9 mouse cellular contexts compared by ENCODE assay signal in the genomic region with DNA sequence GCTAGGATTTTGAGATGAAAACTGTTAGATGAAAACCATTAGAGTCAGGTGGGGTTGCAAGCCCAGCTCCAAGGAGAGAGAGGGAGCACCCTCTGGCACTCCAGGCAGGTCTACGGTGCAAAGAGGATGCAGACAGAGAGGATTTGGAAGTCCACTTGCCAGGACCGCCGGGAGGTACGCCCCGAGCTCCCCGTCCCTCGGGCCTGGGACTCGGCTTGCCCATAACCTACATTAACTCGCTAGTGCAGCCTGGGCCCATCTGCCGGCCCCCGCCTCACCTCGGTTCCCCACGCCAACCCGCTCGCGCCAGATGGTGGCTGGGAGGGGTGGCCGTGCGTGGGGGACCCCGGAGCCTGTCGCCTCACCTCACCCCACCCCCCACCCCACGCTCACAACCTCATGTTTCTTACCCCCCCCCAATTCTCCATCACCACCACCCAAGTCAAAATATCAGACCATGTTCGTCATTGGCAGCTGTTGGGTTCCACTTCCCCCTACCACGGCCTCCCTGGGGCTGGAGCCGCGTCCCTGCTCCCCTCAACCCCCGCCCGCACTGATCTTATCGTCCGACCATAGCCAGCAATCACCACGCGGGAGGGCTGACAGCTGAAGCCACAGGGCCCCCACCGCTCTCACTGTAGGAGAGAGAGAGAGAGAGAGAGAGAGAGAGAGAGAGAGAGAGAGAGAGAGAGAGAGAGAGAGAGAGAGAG. TPM values are rescaled to one million over a fixed set of nuclear protein-coding genes. Genes with fewer than 3 reads are reported as not detected.
DNase-seq lines count a peak whose midpoint lies in the region; ATAC-seq and TF ChIP-seq lines count a peak whose summit lies in the region.
"Had no signal": no experiment of that assay in that cellular context is flagged by ENCODE, and none has a peak within 500 bp of the region (broad histone marks: within the 10 kb centered on the region; RNA-seq: fewer than 3 reads in every experiment).

No protein-coding gene starts in this region.

- H3K4me1 ChIP-seq in lung, postnatal 0 days (ENCODE audit: insufficient read depth, low read depth, low read length) = peaks cover 30% of the 10 kb centered on the region; the same call in 1 of the 2 replicates
- H3K4me1 ChIP-seq in heart, embryonic 15.5 days (replicated peaks) = peaks cover 51% of the 10 kb centered on the region
- H3K4me1 ChIP-seq in liver, embryonic 13.5 days (replicated peaks) = peaks cover 80% of the 10 kb centered on the region
- peaks cover 61% of the 10 kb centered on the region for H3K4me1 ChIP-seq in stomach, embryonic 15.5 days

- DNase-seq in lung, postnatal 0 days (ENCODE audit: low spot score) = no peak
- DNase-seq in lung, postnatal 10 days = no peak
- no peak for DNase-seq in liver, embryonic 13.5 days
- no peak for DNase-seq in layer of hippocampus, adult 9-11 months
- DNase-seq in layer of hippocampus, postnatal 14 days (ENCODE audit: low spot score in 2 of 2) = no peak
- no peak for DNase-seq in T-cell, adult 2 months (ENCODE audit: low spot score)

- H3K27me3 ChIP-seq in lung, postnatal 0 days (replicated peaks; ENCODE audit: insufficient read depth, low read length) = peaks cover 8% of the 10 kb centered on the region
- peaks cover 82% of the 10 kb centered on the region for H3K27me3 ChIP-seq in heart, embryonic 15.5 days
- peaks cover 90% of the 10 kb centered on the region for H3K27me3 ChIP-seq in liver, embryonic 13.5 days
- peaks cover 78% of the 10 kb centered on the region for H3K27me3 ChIP-seq in stomach, embryonic 15.5 days (replicated peaks)

- no peak overlapping the region for H3K9ac ChIP-seq in lung, postnatal 0 days (replicated peaks; ENCODE audit: low read depth)
- H3K9ac ChIP-seq in heart, embryonic 15.5 days = no peak overlapping the region
- peak overlapping the region; percentile 17; the same call in 1 of the 2 replicates for H3K9ac ChIP-seq in liver, embryonic 13.5 days
- no peak overlapping the region for H3K9ac ChIP-seq in stomach, embryonic 15.5 days

- WGBS in lung, postnatal 0 days = 29% methylated on average over 29 of the region's 32 CpGs
- WGBS in heart, embryonic 15.5 days = 11% methylated on average over 32 of the region's 32 CpGs
- WGBS in liver, embryonic 13.5 days (ENCODE audit: insufficient replicate concordance) = 10% methylated on average over 32 of the region's 32 CpGs
- WGBS in stomach, embryonic 15.5 days = 12% methylated on average over 32 of the region's 32 CpGs

- H3K9me3 ChIP-seq in lung, postnatal 0 days (ENCODE audit: low read length) = no peaks in the 10 kb centered on the region
- H3K9me3 ChIP-seq in heart, embryonic 15.5 days (replicated peaks) = no peaks in the 10 kb centered on the region
- H3K9me3 ChIP-seq in liver, embryonic 13.5 days (replicated peaks) = no peaks in the 10 kb centered on the region
- no peaks in the 10 kb centered on the region for H3K9me3 ChIP-seq in stomach, embryonic 15.5 days

- peak overlapping the region; percentile 93 for H3K4me2 ChIP-seq in lung, postnatal 0 days (replicated peaks; ENCODE audit: low read depth, low read length)
- H3K4me2 ChIP-seq in heart, embryonic 15.5 days = peak overlapping the region; percentile 89
- H3K4me2 ChIP-seq in liver, embryonic 13.5 days = peak overlapping the region; percentile 62
- peak overlapping the region; percentile 96 for H3K4me2 ChIP-seq in stomach, embryonic 15.5 days

- no peak for TF ChIP-seq CTCF in lung, postnatal 0 days (IDR thresholded peaks at IDR 0.05)

- no peak for TF ChIP-seq EP300 in lung, postnatal 0 days (IDR thresholded peaks at IDR 0.05)

- H3K27ac ChIP-seq in lung, postnatal 0 days (ENCODE audit: low read length) = no peak overlapping the region
- H3K27ac ChIP-seq in heart, embryonic 15.5 days = peak overlapping the region; percentile 15; the same call in 1 of the 2 replicates
- no peak overlapping the region for H3K27ac ChIP-seq in liver, embryonic 13.5 days
- no peak overlapping the region for H3K27ac ChIP-seq in stomach, embryonic 15.5 days

- no peaks in the 10 kb centered on the region for H3K36me3 ChIP-seq in lung, postnatal 0 days (ENCODE audit: insufficient read depth, low read length)
- H3K36me3 ChIP-seq in heart, embryonic 15.5 days = no peaks in the 10 kb centered on the region
- H3K36me3 ChIP-seq in liver, embryonic 13.5 days = no peaks in the 10 kb centered on the region
- no peaks in the 10 kb centered on the region for H3K36me3 ChIP-seq in stomach, embryonic 15.5 days

- ATAC-seq in lung, postnatal 0 days = no peak
- no peak for ATAC-seq in heart, embryonic 15.5 days (replicated peaks; ENCODE audit: insufficient number of reproducible peaks, insufficient read depth, low FRiP score, low read depth)
- no peak for ATAC-seq in liver, embryonic 13.5 days (ENCODE audit: low read depth)
- ATAC-seq in stomach, embryonic 15.5 days (ENCODE audit: insufficient read depth, low FRiP score, low read depth) = no peak

- H3K4me3 ChIP-seq in lung, postnatal 0 days (ENCODE audit: low read depth, low read length) = peak overlapping the region; percentile 59
- peak overlapping the region; percentile 64 for H3K4me3 ChIP-seq in heart, embryonic 15.5 days
- H3K4me3 ChIP-seq in liver, embryonic 13.5 days (replicated peaks) = peak overlapping the region; percentile 52
- H3K4me3 ChIP-seq in stomach, embryonic 15.5 days (replicated peaks) = peak overlapping the region; percentile 52

RNA-seq across cellular contexts. Expression of a gene that starts 1.6 kb away (rescaled TPM):
- polyA plus RNA-seq in lung, postnatal 0 days (2015; fragmentation: Nextera tagmentation; extraction: Ambion mirVana) = 22.7 and 25.9 TPM in 2 replicates
- 9.2 and 14.2 TPM in 2 replicates for polyA plus RNA-seq in heart, embryonic 15.5 days (2015; fragmentation: Nextera tagmentation; extraction: Ambion mirVana)
- polyA plus RNA-seq in liver, embryonic 13.5 days (2015; fragmentation: Nextera tagmentation; extraction: Ambion mirVana) = 1.7 and 1.9 TPM in 2 replicates
- 7.0 and 8.7 TPM in 2 replicates for polyA plus RNA-seq in stomach, embryonic 15.5 days (2015; fragmentation: Nextera tagmentation; extraction: Ambion mirVana)
- total RNA-seq in layer of hippocampus, postnatal 14 days (2021) = 1 to 10 TPM; 5.6 to 6.3 TPM

RNA-seq across cellular contexts. Expression of a gene that starts 27.0 kb away (rescaled TPM):
- polyA plus RNA-seq in lung, postnatal 0 days (2015; fragmentation: Nextera tagmentation; extraction: Ambion mirVana) = 1.5 and 1.8 TPM in 2 replicates
- 0.63 and 0.76 TPM in 2 replicates for polyA plus RNA-seq in heart, embryonic 15.5 days (2015; fragmentation: Nextera tagmentation; extraction: Ambion mirVana)
- 1.0 and 2.0 TPM in 2 replicates for polyA plus RNA-seq in liver, embryonic 13.5 days (2015; fragmentation: Nextera tagmentation; extraction: Ambion mirVana)
- polyA plus RNA-seq in stomach, embryonic 15.5 days (2015; fragmentation: Nextera tagmentation; extraction: Ambion mirVana) = 1.6 TPM in 2 replicates
- 1 to 10 TPM; 6.6 to 7.8 TPM for total RNA-seq in layer of hippocampus, postnatal 14 days (2021)

RNA-seq across cellular contexts. Expression of a gene that starts 35.5 kb away (rescaled TPM):
- 11.1 and 11.4 TPM in 2 replicates for polyA plus RNA-seq in lung, postnatal 0 days (2015; fragmentation: Nextera tagmentation; extraction: Ambion mirVana)
- 10.3 and 14.7 TPM in 2 replicates for polyA plus RNA-seq in heart, embryonic 15.5 days (2015; fragmentation: Nextera tagmentation; extraction: Ambion mirVana)
- polyA plus RNA-seq in liver, embryonic 13.5 days (2015; fragmentation: Nextera tagmentation; extraction: Ambion mirVana) = 6.5 and 6.6 TPM in 2 replicates
- 16.4 and 18.0 TPM in 2 replicates for polyA plus RNA-seq in stomach, embryonic 15.5 days (2015; fragmentation: Nextera tagmentation; extraction: Ambion mirVana)
- 10 to 100 TPM; 34.0 to 34.3 TPM for total RNA-seq in layer of hippocampus, postnatal 14 days (2021)

RNA-seq across cellular contexts. Expression of a gene that starts 52.9 kb away (rescaled TPM):
- polyA plus RNA-seq in lung, postnatal 0 days (2015; fragmentation: Nextera tagmentation; extraction: Ambion mirVana) = 3.0 and 3.1 TPM in 2 replicates
- 0.44 and 2.2 TPM in 2 replicates for polyA plus RNA-seq in heart, embryonic 15.5 days (2015; fragmentation: Nextera tagmentation; extraction: Ambion mirVana)
- polyA plus RNA-seq in liver, embryonic 13.5 days (2015; fragmentation: Nextera tagmentation; extraction: Ambion mirVana) = 0.08 and 0.16 TPM in 2 replicates
- polyA plus RNA-seq in stomach, embryonic 15.5 days (2015; fragmentation: Nextera tagmentation; extraction: Ambion mirVana) = 27.1 and 28.4 TPM in 2 replicates
- 1 to 10 TPM; 9.4 to 9.6 TPM for total RNA-seq in layer of hippocampus, postnatal 14 days (2021)
- total RNA-seq: hematopoietic stem cell, adult 5-6 weeks had no signal
